Mouse (Mus musculus) embryonic facial prominence, embryonic 11.5 days (tissue): ENCODE results near the gene Slc13a3. TPM values are rescaled to one million over a fixed set of nuclear protein-coding genes. Genes with fewer than 3 reads are reported as not detected.
A peak's percentile ranks its signal among the peaks of the same experiment; 100 is the strongest.

ENCODE experiments used
- ATAC-seq: fragments of 200-750 bp; cut with Nextera tagmentation; replicated peaks from 2 replicates; pipeline ENCODE4 v1.8.0; 2017; ENCODE audit warnings: low read depth; ENCODE audit not compliant: insufficient number of reproducible peaks, low FRiP score, low TSS enrichment
- DNase-seq: peaks from one replicate; pipeline ENCODE4 v3.0.0-alpha.2; 2015; ENCODE audit warnings: low spot score
- H3K27ac ChIP-seq: fragments of 300-500 bp; sonication (generic); replicated peaks from 2 replicates; pipeline ENCODE4 v1.5.1; 2014; ENCODE audit warnings: mild to moderate bottlenecking, low read depth, low read length, control low read depth
- H3K27me3 ChIP-seq: fragments of 300-500 bp; sonication (generic); 2 replicates; pipeline ENCODE4 v1.6.1; 2014; ENCODE audit warnings: mild to moderate bottlenecking, low read length, moderate library complexity, mixed read lengths; ENCODE audit not compliant: control insufficient read depth, insufficient read depth
- H3K36me3 ChIP-seq: fragments of 300-500 bp; sonication (generic); replicated peaks from 2 replicates; pipeline ENCODE4 v1.6.1; 2014; ENCODE audit warnings: low read depth, mild to moderate bottlenecking, low read length, moderate library complexity, mixed read lengths; ENCODE audit not compliant: control insufficient read depth, insufficient read depth
- H3K4me1 ChIP-seq: fragments of 300-500 bp; sonication (generic); 2 replicates; pipeline ENCODE4 v1.6.1; 2014; ENCODE audit warnings: low read length, mixed read lengths; ENCODE audit not compliant: control insufficient read depth, insufficient read depth
- H3K4me2 ChIP-seq: fragments of 300-500 bp; sonication (generic); 2 replicates; pipeline ENCODE4 v1.6.1; 2014; ENCODE audit warnings: low read depth, mild to moderate bottlenecking, control low read depth, low read length, moderate library complexity
- H3K4me3 ChIP-seq: fragments of 300-500 bp; sonication (generic); 2 replicates; pipeline ENCODE4 v1.5.1; 2014; ENCODE audit warnings: low read depth, low read length, control low read depth
- H3K9ac ChIP-seq: fragments of 300-500 bp; sonication (generic); replicated peaks from 2 replicates; pipeline ENCODE4 v1.6.1; 2014; ENCODE audit warnings: mild to moderate bottlenecking, control low read depth, low read length
- H3K9me3 ChIP-seq: fragments of 300-500 bp; sonication (generic); replicated peaks from 2 replicates; pipeline ENCODE4 v1.6.1; 2016; ENCODE audit warnings: mild to moderate bottlenecking, low read length, inconsistent platforms, mixed read lengths; ENCODE audit not compliant: control insufficient read depth
- WGBS: fragments of 180-500 bp; shearing (Covaris S2); extraction: QIAGEN DNeasy Blood & Tissue Kit; methylation state at CpG from one replicate; pipeline ENCODE4 v1.1.7; 2014; 5-methylcytosine and 5-hydroxymethylcytosine counted together
- polyA plus RNA-seq: library from polyadenylated mRNA; unstranded; fragments of >200 nt; fragmentation: Nextera tagmentation; extraction: Ambion mirVana; gene quantifications from 2 replicates; pipeline ENCODE4 v1.2.1, GENCODE M21; 2014

The Slc13a3 gene
- polyA plus RNA-seq, 1 experiment from 2014 or later, result 0.27 TPM

DNA sequence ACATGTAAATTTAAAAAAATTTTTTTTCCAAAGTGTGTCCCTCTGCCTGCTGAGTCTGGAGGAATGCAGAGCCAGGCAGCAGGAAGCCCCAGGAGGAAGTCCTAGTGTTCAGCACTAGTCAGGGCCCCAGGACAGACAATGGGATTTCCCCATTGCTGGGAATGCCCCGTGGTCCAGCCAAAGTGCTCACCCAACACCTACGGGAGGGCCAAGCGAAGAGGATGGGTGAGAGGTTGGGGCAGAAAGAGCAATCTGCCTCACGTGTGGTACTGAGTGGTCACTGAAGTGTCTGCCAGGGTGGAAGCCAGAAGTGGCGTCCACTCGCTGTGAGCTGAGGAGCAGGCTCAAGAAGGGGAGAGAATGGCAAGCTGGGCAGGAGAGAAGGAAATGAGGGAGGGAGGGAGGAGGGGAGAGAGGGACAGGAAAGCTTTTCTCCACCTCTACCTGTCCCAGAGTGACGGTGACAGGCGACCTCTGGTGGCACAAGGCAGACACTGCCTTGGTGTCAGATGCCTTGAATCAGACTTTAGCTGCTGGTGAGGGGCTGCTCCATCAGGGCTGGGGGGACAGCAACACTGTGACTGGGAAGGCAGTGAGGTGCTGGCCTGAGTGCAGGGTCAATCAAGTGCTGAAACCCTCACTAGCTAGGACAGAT lies 14.0 kb upstream of the Slc13a3 start:
- peaks cover 2% of the 10 kb centered on the region; the same call in 1 of the 2 replicates for H3K36me3 ChIP-seq
- no peak for ATAC-seq
- H3K27me3 ChIP-seq, result no peaks in the 10 kb centered on the region
- no peak overlapping the region for H3K4me2 ChIP-seq
- DNase-seq, result peak; percentile 80
- H3K9me3 ChIP-seq, result no peaks in the 10 kb centered on the region
- no peaks in the 10 kb centered on the region for H3K4me1 ChIP-seq
- H3K4me3 ChIP-seq, result no peak overlapping the region
- WGBS, result 27% methylated on average over 8 of the region's 8 CpGs
- H3K9ac ChIP-seq, result no peak overlapping the region
- no peak overlapping the region for H3K27ac ChIP-seq

DNA sequence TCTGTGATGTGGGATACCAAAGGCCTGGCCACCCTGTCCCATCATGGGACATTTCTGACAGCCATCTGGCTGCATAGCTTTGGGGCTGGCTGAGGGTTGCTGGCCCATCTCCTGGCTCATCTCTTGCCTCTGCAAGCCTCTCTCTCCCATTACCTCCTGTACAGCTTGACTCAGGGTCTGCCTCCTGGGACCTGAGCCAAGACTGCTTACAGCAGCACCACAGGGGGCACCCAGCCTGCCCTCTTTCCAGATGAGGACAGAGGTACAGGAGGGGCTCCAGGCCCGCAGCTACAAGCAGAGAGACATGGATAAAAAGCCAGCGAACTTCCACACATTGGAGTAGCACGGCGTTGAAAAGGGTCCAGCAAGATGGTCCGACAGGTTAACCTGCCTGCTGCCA lies 13.4 kb upstream of the Slc13a3 start:
- DNase-seq, result no peak
- no peaks in the 10 kb centered on the region for H3K4me1 ChIP-seq
- H3K9me3 ChIP-seq, result no peaks in the 10 kb centered on the region
- no peak overlapping the region for H3K4me2 ChIP-seq
- 80% methylated on average over 5 of the region's 5 CpGs for WGBS
- H3K9ac ChIP-seq, result no peak overlapping the region
- no peak for ATAC-seq
- no peaks in the 10 kb centered on the region for H3K27me3 ChIP-seq
- H3K36me3 ChIP-seq, result peaks cover 2% of the 10 kb centered on the region; the same call in 1 of the 2 replicates
- H3K4me3 ChIP-seq, result no peak overlapping the region
- H3K27ac ChIP-seq, result no peak overlapping the region

DNA sequence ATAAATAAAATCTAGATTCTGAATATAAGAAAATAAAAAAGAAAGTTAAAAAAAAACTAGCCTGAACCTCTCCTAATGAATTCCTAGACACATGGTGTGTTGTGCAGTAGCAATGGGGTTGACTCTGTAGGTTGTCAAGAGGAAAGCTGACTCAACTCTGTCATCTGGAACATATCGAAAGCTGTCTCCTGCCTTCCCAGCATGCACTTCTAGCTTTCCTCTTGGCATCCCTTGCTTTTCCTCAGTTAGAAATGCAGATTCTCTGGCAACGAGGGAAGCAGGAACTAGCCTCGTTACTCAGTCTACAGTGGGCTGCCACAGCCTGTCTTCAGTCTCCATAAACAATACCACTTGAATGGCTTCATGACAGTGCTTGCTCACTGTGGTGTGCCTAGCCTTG lies 12.8 kb upstream of the Slc13a3 start:
- ATAC-seq (no peak), DNase-seq (no peak)
- no peak overlapping the region for H3K4me3 ChIP-seq
- peaks cover 2% of the 10 kb centered on the region; the same call in 1 of the 2 replicates for H3K36me3 ChIP-seq
- no peaks in the 10 kb centered on the region for H3K27me3 ChIP-seq
- 69% methylated on average over 3 of the region's 3 CpGs for WGBS
- no peaks in the 10 kb centered on the region for H3K4me1 ChIP-seq
- H3K4me2 ChIP-seq, result no peak overlapping the region
- no peak overlapping the region for H3K27ac ChIP-seq
- H3K9me3 ChIP-seq, result no peaks in the 10 kb centered on the region
- H3K9ac ChIP-seq, result no peak overlapping the region

DNA sequence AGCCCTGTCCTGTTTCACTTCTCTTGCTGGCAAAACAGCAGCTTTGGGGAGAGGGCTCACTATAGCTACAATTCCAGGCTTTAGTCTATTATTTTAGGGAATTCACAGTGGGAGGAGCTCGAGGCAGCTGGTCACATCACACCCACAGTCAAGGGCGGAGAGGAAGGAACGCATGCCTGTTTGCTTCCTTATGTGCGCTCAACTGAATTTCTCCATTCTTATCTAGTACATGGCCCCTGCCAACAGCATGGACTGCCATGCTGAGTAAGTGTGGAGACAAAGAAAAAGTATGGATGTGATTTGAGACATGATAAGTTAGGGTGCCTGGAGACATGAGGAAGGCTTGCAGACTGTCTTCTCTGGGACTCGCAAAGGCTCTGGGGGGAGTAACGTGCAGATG lies 11.1 kb upstream of the Slc13a3 start:
- no peaks in the 10 kb centered on the region for H3K9me3 ChIP-seq
- no peaks in the 10 kb centered on the region for H3K4me1 ChIP-seq
- no peak overlapping the region for H3K9ac ChIP-seq
- no peak for ATAC-seq
- no peak for DNase-seq
- no peak overlapping the region for H3K4me2 ChIP-seq
- H3K27me3 ChIP-seq, result no peaks in the 10 kb centered on the region
- H3K27ac ChIP-seq, result no peak overlapping the region
- 67% methylated on average over 6 of the region's 6 CpGs for whole genome bisulfite sequencing
- H3K4me3 ChIP-seq, result no peak overlapping the region
- no peaks in the 10 kb centered on the region for H3K36me3 ChIP-seq

- no peak for ATAC-seq
- Histone ChIP-seq H3K36me3 (no peaks in the 10 kb centered on the region), H3K4me3 (no peak overlapping the region), H3K4me2 (no peak overlapping the region), H3K4me1 (no peaks in the 10 kb centered on the region), H3K9ac (no peak overlapping the region), H3K9me3 (no peaks in the 10 kb centered on the region), H3K27me3 (no peaks in the 10 kb centered on the region), H3K27ac (no peak overlapping the region)
- DNase-seq, result no peak
- WGBS, result 57% methylated on average over 8 of the region's 8 CpGs
Observed at GRCm38 (mm10) chr2:165482003-165482402, 9.0 kb upstream of the Slc13a3 start.

- WGBS, result 54% methylated on average over 5 of the region's 5 CpGs
- Histone ChIP-seq H3K27ac (no peak overlapping the region), H3K4me2 (no peak overlapping the region), H3K36me3 (no peaks in the 10 kb centered on the region), H3K4me1 (no peaks in the 10 kb centered on the region), H3K4me3 (no peak overlapping the region), H3K27me3 (peaks cover 10% of the 10 kb centered on the region), H3K9me3 (no peaks in the 10 kb centered on the region), H3K9ac (no peak overlapping the region)
- DNase-seq, result no peak
- ATAC-seq, result no peak
Observed at GRCm38 (mm10) chr2:165475850-165476249, 2.8 kb upstream of the Slc13a3 start.

DNA sequence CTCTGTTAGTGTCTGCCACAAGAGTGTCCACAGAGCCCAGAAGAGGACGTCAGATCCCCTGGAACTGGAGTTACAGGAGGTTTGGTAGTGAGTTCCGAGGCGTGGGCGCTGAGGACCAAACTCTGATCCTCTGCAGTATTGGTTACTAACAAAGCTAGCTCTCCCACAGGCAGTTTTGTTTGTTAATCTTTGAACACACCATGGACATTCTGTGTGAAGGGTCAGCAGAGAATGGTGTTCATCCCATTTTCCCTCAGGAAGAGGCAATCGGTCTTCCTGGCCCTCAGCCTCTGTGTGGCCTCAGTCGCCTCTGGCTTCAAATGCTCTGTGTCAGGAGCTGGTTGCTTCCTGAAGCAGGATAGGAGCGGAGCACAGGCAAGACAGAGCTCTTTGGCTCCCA lies 2.4 kb upstream of the Slc13a3 start:
- no peak overlapping the region for H3K9ac ChIP-seq
- H3K27me3 ChIP-seq, result peaks cover 10% of the 10 kb centered on the region
- H3K4me3 ChIP-seq, result no peak overlapping the region
- no peaks in the 10 kb centered on the region for H3K36me3 ChIP-seq
- 73% methylated on average over 7 of the region's 7 CpGs for WGBS
- no peaks in the 10 kb centered on the region for H3K9me3 ChIP-seq
- H3K27ac ChIP-seq, result no peak overlapping the region
- no peak overlapping the region for H3K4me2 ChIP-seq
- DNase-seq (no peak), ATAC-seq (no peak)
- H3K4me1 ChIP-seq, result no peaks in the 10 kb centered on the region

DNA sequence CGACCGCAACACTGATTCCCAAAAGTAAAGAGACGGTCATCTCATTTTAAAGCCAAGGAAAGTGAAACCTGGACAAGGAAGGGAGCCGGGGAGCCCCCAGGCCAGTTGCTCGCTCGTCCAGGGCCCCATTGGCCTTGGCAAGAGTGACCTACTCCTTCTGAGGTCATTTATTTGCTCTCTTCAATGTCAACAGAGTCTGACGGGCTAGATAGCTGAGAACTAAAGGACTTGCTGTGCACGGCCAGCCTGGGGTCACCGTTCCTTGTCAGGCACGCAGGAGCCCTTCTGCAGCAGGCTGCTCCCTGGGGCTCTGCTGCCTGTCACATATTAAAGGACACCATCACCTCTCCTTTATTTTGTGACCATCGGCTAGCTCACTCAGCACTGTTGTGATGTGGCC lies 1.1 kb downstream of the Slc13a3 start:
- Histone ChIP-seq H3K36me3 (no peaks in the 10 kb centered on the region), H3K9me3 (no peaks in the 10 kb centered on the region), H3K4me1 (no peaks in the 10 kb centered on the region), H3K4me2 (no peak overlapping the region), H3K4me3 (no peak overlapping the region), H3K27ac (no peak overlapping the region), H3K9ac (no peak overlapping the region), H3K27me3 (peaks cover 10% of the 10 kb centered on the region)
- WGBS, result 63% methylated on average over 11 of the region's 11 CpGs
- no peak for DNase-seq
- ATAC-seq, result no peak
